Comparison of ENCODE assay signal across 8 mouse cellular contexts in the genomic region with DNA sequence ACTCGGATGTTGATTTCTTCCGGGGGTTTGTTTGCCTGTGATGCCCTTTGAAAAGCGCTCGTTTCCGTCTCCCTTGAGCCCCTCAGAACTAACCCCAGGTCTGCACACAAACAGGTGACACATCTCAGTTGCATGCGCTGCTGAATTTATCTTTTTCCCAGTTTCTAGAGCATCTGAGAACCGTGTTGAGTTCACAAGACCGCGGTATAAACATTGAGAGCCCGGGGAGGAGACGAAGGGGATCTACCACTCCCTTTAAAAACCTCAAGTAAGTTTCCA. TPM values are rescaled to one million over a fixed set of nuclear protein-coding genes. Genes with fewer than 3 reads are reported as not detected.
DNase-seq lines count a peak whose midpoint lies in the region; ATAC-seq lines count a peak whose summit lies in the region.

No protein-coding gene starts in this region.

- H3K36me3 ChIP-seq in lung, embryonic 16.5 days (ENCODE audit: control insufficient read depth, insufficient read depth, low read length), result peaks cover 9% of the 10 kb centered on the region
- H3K36me3 ChIP-seq in embryonic facial prominence, embryonic 14.5 days (ENCODE audit: control insufficient read depth, insufficient read depth, low read length), result peaks cover 28% of the 10 kb centered on the region
- H3K36me3 ChIP-seq in intestine, embryonic 16.5 days (ENCODE audit: control insufficient read depth, insufficient read depth, low read length), result no peaks in the 10 kb centered on the region
- peaks cover 32% of the 10 kb centered on the region for H3K36me3 ChIP-seq in neural tube, embryonic 13.5 days

- peak overlapping the region; percentile 68 for H3K4me2 ChIP-seq in lung, embryonic 16.5 days (ENCODE audit: low read depth, low read length)
- H3K4me2 ChIP-seq in embryonic facial prominence, embryonic 14.5 days (ENCODE audit: low read depth, low read length), result peak overlapping the region; percentile 72
- peak overlapping the region; percentile 57 for H3K4me2 ChIP-seq in intestine, embryonic 16.5 days (ENCODE audit: low read depth, low read length)
- peak overlapping the region; percentile 76 for H3K4me2 ChIP-seq in neural tube, embryonic 13.5 days

- H3K4me3 ChIP-seq in lung, embryonic 16.5 days (ENCODE audit: low read length), result peak overlapping the region; percentile 88
- H3K4me3 ChIP-seq in embryonic facial prominence, embryonic 14.5 days (ENCODE audit: low read depth, low read length), result peak overlapping the region; percentile 80
- peak overlapping the region; percentile 75 for H3K4me3 ChIP-seq in intestine, embryonic 16.5 days (ENCODE audit: low read length)
- peak overlapping the region; percentile 85 for H3K4me3 ChIP-seq in neural tube, embryonic 13.5 days

- DNase-seq in lung, postnatal 4 days, result no peak
- DNase-seq in embryonic facial prominence, embryonic 14.5 days (ENCODE audit: low spot score), result no peak
- DNase-seq in thymus, postnatal 25 days, result no peak
- no peak for DNase-seq in B cell, adult 2 months
- no peak for DNase-seq in kidney, postnatal 36 days

- no peak; the same call in 1 of the 2 replicates for ATAC-seq in lung, embryonic 16.5 days (ENCODE audit: low read depth)
- no peak; the same call in 1 of the 2 replicates for ATAC-seq in embryonic facial prominence, embryonic 14.5 days (ENCODE audit: low read depth)
- no peak; the same call in 1 of the 2 replicates for ATAC-seq in intestine, embryonic 16.5 days
- no peak; the same call in 1 of the 2 replicates for ATAC-seq in neural tube, embryonic 13.5 days (ENCODE audit: low read depth)

- H3K9me3 ChIP-seq in lung, embryonic 16.5 days (ENCODE audit: control insufficient read depth, low read length), result no peaks in the 10 kb centered on the region
- no peaks in the 10 kb centered on the region for H3K9me3 ChIP-seq in embryonic facial prominence, embryonic 14.5 days (ENCODE audit: control insufficient read depth, low read length)
- H3K9me3 ChIP-seq in intestine, embryonic 16.5 days (ENCODE audit: control insufficient read depth, low read length), result no peaks in the 10 kb centered on the region
- no peaks in the 10 kb centered on the region for H3K9me3 ChIP-seq in neural tube, embryonic 13.5 days

- no peaks in the 10 kb centered on the region for H3K27me3 ChIP-seq in lung, embryonic 16.5 days (ENCODE audit: control insufficient read depth, insufficient read depth, low read depth, low read length)
- H3K27me3 ChIP-seq in embryonic facial prominence, embryonic 14.5 days (replicated peaks; ENCODE audit: control insufficient read depth, insufficient read depth, low read length), result no peaks in the 10 kb centered on the region
- H3K27me3 ChIP-seq in intestine, embryonic 16.5 days (replicated peaks; ENCODE audit: control insufficient read depth, insufficient read depth, low read length), result no peaks in the 10 kb centered on the region
- no peaks in the 10 kb centered on the region for H3K27me3 ChIP-seq in neural tube, embryonic 13.5 days

- peak overlapping the region; percentile 95 for H3K9ac ChIP-seq in lung, embryonic 16.5 days (ENCODE audit: low read length)
- H3K9ac ChIP-seq in embryonic facial prominence, embryonic 14.5 days (ENCODE audit: low read depth, low read length), result peak overlapping the region; percentile 97
- peak overlapping the region; percentile 90 for H3K9ac ChIP-seq in intestine, embryonic 16.5 days (ENCODE audit: low read depth, low read length)
- peak overlapping the region; percentile 97 for H3K9ac ChIP-seq in neural tube, embryonic 13.5 days

- WGBS in lung, embryonic 16.5 days, result 0% methylated on average over 11 of the region's 11 CpGs
- 1% methylated on average over 11 of the region's 11 CpGs for WGBS in embryonic facial prominence, embryonic 14.5 days
- 2% methylated on average over 11 of the region's 11 CpGs for WGBS in intestine, embryonic 16.5 days
- 2% methylated on average over 11 of the region's 11 CpGs for WGBS in neural tube, embryonic 13.5 days

- H3K4me1 ChIP-seq in lung, embryonic 16.5 days (replicated peaks; ENCODE audit: control insufficient read depth, insufficient read depth, low read length), result peaks cover 4% of the 10 kb centered on the region
- H3K4me1 ChIP-seq in embryonic facial prominence, embryonic 14.5 days (ENCODE audit: control insufficient read depth, insufficient read depth, low read length), result peaks cover 4% of the 10 kb centered on the region; the same call in 1 of the 2 replicates
- H3K4me1 ChIP-seq in intestine, embryonic 16.5 days (ENCODE audit: control insufficient read depth, insufficient read depth, low read length), result no peaks in the 10 kb centered on the region
- H3K4me1 ChIP-seq in neural tube, embryonic 13.5 days (replicated peaks), result peaks cover 14% of the 10 kb centered on the region

- H3K27ac ChIP-seq in lung, embryonic 16.5 days (ENCODE audit: low read length), result peak overlapping the region; percentile 66
- H3K27ac ChIP-seq in embryonic facial prominence, embryonic 14.5 days (replicated peaks; ENCODE audit: low read depth, low read length), result 0 out of 2 replicates have a peak overlapping the region, but pooled peaks have one; percentile 50
- peak overlapping the region; percentile 74; the same call in 1 of the 2 replicates for H3K27ac ChIP-seq in intestine, embryonic 16.5 days (ENCODE audit: low read length)
- peak overlapping the region; percentile 88; the same call in 1 of the 2 replicates for H3K27ac ChIP-seq in neural tube, embryonic 13.5 days (replicated peaks)

RNA-seq across cellular contexts. Expression of gene Tmem106b, which starts 0.5 kb away (rescaled TPM):
- polyA plus RNA-seq in lung, embryonic 16.5 days (2015; fragmentation: Nextera tagmentation; extraction: Ambion mirVana), result 36.1 and 39.0 TPM in 2 replicates
- polyA plus RNA-seq in embryonic facial prominence, embryonic 14.5 days (2014; fragmentation: Nextera tagmentation; extraction: Ambion mirVana), result 45.0 and 54.6 TPM in 2 replicates
- polyA plus RNA-seq in intestine, embryonic 16.5 days (2015; fragmentation: Nextera tagmentation; extraction: Ambion mirVana), result 29.5 and 30.2 TPM in 2 replicates
- polyA plus RNA-seq in neural tube, embryonic 13.5 days (2015; fragmentation: Nextera tagmentation; extraction: Ambion mirVana), result 37.9 and 42.4 TPM in 2 replicates
